Mouse (Mus musculus) CH12F3 (cell line): ENCODE data around the gene Cd52.

ENCODE experiments used
- in situ Hi-C: fragments of 300-500 bp; cut with MboI; formaldehyde crosslinking; loops from 2 replicates; pipeline ENCODE4 v1.14.3; 2020; ENCODE audit warnings: low sequenced_read_pairs

The Cd52 gene

DNA sequence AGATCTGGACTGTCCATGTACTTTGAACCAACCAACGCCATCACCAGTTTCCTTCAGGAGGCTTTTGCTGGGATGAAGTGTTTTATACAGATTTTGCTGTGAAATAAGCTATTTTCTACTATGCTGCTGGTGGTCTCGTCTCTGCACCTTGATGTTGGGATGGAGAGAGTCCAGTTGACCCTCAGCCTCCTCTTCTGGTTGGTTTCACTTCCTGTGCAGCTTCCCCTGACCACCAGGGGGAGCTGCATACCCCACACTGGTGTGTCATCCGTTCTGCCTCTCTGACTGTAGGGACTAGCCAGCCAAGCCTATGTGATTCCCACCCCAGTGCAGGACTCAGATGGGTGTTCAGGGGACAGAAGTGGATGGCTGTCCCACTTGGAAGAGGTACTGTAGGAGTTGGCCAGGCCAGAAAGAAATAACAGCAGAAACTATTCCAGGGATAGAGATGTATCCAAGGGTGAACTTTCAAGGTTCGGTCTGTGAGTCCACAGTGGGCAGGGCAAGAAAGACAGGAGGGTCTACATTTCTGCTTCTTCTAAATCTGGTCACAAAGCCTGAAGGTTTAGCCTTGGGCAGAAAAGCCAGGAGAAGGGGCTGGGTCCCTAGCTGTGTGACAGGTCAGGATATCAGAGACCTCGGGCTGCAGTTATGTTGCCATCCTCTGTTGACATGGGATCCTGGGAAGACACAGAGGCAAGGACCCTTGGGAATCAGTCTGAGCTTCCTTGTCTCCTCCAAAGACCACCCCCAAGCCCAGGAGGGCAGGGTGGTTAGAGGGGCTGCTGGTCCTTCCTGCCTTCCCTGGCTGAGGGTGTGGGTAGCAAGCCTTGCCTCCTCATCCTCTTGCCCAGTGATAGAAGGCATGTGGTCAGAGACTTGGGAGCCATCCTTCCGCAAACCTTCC, 2.2 kb downstream of the Cd52 start:
- in situ Hi-C loops, result no loop called here

DNA sequence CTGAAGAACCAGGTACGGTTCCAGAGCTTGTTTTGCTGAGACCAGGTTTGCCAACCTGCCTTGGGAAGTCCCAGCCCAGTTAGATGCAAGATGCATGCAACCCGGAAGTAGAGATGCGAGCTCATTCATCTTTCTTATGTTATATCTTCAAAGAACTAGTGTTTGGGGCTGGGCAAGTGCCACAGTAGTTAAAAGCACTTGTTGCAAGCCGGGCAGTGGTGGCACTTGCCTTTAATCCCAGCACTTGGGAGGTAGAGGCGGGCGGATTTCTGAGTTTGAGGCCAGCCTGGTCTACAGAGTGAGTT, 3.7 kb downstream of the Cd52 start:
- in situ Hi-C loops, result no loop called here

DNA sequence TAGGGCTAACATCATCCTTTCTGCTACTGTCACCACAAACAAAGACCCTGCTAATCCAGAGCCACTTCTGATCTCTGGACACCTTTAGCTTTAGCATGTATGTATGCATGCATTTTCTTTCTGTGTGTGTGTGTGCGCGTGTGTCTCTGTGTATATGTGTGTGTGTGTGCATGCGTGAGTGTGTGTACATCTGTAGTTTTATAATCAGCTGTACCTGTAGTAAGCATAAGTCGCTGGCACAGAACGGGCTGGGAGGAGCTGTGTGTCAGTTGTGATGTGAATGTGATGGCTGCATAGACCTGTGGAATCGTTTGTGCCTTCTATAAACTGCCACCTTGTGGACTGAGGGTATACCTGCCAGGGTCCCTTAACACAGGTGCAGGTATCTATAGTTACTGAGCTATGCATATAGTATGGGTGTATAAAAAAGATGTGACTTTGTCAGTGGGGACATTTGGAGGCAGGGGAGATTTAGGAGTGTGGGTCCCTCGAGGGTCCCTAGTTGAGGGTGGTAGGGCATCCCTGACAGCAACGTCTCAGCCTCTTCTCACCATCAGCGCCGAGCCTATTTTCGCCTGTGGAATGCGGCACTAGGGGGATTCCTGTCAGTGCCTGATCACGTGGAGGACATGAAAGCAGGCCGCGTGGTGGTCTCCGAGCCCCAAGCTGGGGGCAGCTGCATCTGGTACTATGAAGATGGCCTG, 4.2 kb downstream of the Cd52 start:
- in situ Hi-C loops, result no loop called here

DNA sequence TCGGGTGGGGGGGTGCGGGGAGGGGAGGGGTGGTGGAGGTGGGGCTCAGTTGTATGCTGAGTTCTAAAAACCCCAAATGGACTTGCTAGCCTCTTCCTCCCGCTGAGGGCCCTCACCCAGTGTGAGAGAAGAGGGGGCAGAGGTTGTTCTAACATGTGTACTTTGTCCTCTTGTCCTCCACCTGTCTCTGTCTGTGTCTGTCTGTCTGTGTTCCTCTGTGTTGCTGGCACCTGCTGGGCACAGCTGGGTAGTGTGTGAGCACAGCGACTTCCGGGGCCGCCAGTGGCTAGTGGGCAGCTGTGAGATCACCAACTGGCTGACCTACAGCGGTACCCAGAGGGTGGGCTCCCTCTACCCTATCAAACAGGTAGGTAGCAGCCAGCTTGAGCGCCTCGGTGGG, 5.9 kb downstream of the Cd52 start:
- in situ Hi-C loops, result no loop called here

DNA sequence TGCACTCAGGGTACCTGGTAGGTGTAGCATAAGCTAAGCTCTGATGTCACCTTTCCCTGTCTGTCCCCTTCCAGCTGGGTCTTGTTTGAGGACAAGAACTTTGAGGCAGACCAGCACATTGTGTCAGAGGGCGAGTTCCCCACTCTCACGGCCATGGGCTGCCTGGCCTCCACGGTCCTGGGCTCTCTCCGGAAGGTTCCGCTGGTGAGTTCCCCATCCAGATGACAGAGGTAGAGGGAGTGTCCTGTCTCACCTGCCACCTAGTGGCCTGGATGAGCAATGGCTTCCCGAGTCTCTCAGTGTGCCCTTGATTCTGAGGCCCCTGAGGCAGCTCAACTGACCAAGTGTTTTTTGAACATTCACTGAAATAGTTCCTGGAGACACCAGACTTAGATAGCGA, 7.5 kb downstream of the Cd52 start:
- in situ Hi-C loops, result no loop called here

DNA sequence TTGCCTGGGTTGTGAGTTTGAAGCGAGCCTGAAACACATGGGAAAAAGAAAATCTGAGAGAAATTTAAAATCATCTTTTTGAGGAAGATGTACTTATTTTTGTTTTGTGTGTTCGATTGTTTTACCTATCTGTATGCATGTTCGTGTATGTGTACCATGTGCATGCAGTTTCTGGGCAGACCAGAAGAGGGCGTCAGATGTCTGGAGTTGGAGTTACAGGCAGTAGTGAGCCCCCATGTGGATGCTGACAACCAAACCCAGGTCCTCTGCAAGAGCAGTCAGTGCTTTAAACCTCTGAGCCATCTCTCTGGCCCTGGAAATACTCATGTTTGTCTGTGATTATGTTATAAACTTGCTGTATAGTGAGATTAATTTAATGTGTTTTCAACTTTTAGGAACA, 9.9 kb downstream of the Cd52 start:
- in situ Hi-C loops, result no loop called here

DNA sequence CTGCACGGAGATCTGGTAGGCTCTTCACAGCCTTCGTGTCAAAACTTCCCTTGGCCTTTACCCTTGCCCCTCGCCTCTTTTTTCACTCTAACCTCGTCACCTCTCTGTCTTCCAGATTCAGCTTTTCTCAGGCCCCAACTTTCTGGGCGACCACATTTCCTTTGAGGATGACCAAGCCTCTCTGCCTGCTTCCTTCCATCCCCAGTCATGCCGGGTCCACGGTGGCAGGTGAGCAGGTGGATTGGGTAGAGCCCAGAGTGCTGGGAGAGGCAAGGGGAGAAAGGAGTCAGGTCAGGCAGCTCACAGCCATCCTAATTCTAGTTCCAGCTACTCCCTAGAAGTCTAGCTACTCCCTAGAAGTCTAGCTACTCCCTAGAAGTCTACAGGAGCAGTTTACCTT, 12.4 kb downstream of the Cd52 start:
- in situ Hi-C loops, result no loop called here

DNA sequence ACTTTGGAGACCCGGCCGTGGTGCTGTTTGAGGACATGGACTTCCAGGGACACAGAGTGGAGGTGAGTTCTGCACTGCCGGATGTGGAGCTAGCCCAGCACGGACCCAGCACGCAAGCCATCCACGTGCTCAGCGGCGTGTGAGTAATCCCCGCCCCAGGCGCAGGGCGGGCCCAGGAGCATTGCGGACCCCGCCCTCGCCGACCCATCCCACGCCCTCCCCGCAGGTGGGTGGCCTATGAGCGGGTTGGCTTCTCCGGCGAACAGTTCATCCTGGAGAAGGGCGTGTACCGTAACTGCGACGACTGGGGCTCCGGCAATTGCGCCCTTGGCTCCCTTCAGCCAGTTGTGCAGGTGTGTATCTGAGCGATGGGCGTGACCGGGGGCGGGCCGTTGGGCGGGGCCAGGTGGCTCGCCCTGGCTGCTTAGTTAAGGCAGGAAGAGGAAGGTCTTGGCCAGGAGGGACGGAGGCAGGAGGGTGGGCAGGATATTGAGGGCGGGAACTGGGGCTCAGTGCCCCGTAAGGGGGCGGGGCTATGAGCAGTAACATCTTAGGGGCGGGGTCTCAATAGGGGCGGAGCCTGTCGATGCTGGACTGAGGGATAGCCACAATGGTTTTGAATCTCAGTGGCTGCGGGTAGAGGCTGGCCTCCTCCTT, 13.0 kb downstream of the Cd52 start:
- in situ Hi-C loops, result no loop called here

DNA sequence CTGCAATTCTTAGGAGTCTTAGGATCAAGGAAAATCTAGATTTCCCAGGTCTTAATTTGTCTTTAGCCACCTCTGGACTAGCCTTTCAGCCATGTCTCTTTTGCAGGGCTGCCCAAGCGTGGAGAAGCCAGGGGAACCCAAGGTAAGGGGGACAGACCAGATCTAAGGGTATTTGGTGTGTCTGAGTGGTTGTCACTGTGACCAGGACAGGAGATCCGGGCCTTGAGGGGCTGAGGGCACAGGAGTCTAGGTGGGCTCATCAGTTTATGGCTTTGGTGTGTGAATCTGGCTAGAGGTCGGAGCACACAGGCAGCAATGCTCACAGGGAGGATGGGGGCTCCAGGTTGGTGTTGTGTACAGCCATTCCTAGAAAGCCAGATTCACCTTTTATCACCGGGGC, 14.2 kb downstream of the Cd52 start:
- in situ Hi-C loops, result no loop called here

DNA sequence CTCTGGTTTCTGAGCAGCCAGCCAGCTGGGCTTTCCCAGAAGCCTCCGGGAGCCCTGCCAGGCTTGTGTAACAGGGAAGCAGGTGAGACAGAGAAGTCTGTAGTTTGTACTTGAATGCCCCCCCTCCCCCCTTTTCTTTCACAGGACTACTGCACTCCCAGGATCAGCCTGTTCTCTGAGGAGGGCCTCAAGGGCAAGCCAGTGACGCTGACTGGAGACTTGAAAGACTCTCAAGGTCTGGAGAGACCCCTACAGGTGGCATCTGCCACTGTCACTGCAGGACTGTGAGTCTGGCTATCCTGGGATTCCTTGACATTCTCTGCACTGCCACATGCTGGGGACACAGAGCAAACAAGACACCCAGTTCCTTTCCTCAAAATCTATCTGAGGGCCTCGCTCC, 16.2 kb downstream of the Cd52 start:
- in situ Hi-C loops, result no loop called here

DNA sequence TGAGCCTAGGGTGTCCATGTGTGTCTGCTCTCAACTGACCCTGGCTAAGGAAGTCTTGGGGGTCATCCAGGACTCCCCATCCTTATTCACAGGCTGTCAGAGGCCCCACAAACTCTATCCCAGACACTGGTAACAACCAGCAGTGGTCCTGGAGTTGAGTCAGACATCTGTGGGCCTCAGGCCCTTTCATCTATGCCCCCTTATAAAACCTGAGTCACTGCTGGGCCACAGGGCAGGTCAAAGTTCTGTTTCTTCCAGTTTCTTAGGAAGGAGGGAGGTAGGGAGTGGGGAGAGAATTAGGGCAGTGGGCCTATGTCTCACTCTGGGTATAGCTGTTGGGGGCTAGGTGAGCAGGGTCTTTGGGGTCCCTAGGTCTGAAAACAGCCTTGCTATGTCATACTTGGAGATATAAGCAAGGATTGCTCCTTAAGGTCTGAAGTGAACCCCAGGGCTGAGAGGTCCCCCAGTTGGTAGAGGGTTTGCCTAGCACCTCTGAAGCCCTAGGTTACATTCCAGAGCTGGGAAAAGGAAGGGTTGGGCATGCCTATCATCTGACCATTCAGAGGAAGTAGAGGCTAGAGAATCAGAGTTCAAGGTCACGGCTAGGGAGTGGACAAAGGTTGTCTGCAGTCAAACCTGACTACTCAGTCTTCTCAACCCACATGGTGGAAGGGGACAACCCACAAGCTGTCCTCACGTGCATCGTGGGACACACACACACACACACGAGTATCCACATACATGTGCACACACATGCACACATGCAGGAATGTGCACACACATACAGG, 25.9 kb downstream of the Cd52 start:
- in situ Hi-C loops, result no loop called here

DNA sequence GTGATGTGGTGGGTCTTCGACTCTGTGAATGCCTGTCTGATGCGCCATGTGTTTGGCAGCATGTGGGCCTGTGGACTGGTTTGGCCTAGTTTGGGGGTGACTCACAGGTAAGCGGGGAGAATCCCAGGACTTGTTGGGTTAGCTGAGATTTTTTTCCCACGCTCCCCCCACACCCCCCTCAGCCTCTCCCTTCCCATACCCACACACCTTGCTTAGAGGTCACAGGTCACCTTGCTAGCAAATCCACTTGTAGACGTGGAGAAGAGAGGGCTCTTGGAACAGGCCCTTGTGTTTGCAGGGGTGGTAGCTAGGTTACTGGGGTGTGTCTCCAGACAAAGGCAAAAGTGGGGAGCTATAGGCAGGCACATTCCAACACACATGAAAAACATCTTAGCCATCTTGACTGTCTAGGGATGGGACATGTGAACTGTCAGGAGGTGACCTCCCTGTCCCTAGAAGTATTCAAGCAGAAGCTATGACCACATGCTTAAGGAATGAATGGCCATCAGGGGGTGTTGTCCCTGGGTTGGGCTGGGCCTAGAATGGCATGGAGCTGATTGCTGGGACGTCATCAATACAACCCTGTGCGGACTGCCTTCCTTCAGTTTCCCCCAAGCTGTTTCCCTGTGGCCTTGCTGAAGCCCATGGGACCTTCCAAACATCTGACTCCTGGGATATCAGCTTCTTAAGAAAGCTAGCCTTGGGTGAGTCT, 26.9 kb downstream of the Cd52 start:
- in situ Hi-C loops, result no loop called here

DNA sequence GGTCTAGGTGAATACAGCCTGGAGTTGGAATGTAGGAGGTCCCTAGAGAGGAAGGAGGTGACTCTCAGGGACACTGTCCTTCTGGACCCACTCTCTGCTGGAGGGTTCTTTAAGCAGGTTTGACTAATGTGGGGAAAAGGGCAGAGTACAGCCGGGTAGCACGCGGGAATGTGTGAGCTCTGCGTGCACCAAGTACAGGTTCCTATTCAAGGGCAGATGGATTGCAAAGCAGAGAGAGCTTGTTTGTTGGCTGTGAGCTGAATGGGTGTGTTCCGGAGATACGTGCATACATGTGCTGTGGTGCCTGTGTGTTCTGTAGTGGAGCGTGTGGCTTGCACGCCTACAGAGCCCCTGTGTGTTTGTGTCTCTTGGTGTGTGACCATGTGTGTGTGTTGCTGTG, 27.5 kb downstream of the Cd52 start:
- in situ Hi-C loops, result no loop called here

DNA sequence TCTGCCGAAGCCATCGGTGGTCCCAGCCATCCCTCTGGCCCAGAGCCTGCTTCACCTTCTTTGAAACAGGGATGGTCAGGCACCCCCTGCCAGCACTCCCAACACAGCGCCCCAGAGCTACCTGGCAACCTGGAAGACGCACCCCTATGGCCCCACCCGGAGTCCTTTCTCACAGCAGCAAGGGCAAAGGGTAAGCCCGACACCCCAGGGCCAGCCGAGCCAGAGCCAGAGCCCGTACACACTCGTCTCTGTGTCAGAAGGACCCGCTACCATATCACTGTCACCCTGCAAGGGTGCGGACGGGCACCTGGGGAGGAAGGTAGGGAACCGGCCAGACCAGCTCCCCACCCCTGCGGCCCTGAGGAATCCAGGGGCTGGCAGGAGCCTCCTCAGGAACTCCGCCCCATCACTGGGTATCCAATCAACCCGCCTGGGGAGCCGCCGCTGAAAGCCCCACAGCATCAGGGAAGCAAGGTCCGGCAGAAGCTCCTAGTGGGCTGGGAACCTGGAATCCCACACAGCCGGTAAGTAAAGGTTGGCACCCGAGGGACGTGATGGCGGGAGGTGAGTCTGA, 29.4 kb downstream of the Cd52 start:
- in situ Hi-C loops, result no loop called here

DNA sequence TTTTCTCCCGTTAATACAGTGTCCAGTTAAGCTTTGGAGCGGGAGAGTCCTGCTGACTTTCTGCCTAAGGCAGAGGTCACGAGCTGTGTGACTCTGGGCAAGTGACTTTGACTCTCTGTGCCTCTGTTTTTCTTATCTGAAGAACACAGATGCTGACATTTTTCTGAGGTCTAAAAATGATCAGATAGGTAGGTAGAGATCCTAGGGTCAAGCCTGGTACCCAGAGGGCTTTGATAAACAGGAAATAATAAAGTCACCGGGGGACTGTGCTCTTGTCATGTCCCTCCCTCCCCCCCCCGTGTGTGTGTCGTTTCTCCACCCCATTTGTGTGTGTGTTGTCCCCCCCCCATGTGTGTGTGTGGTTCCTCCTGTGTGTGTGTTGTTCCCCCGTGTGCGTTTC, 32.3 kb downstream of the Cd52 start:
- in situ Hi-C loops, result no loop called here

DNA sequence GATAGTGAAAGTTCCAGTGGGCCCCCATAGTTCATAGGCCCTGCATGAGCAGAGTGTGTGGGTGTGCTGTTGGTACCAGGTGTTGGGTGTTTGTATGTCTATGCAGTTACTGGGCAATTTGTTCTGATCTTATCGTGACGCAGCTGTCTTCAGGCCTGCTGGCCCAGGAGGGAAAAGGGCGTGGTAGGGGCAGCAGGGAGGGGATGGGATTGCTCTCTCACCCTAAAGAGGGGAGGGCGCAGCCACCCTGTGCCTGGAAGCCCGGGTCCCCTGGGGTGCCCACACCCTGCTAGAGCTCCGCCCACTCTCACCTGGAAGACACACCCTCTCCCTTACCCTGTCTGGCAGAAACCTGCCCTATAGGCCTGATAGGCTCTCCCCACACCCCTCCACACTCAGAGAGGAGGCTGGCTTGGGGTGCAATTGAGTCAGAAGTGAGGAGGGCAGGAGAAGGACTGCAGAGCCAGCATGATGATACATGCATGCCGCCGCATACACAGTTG, 32.9 kb downstream of the Cd52 start:
- in situ Hi-C loops, result no loop called here

DNA sequence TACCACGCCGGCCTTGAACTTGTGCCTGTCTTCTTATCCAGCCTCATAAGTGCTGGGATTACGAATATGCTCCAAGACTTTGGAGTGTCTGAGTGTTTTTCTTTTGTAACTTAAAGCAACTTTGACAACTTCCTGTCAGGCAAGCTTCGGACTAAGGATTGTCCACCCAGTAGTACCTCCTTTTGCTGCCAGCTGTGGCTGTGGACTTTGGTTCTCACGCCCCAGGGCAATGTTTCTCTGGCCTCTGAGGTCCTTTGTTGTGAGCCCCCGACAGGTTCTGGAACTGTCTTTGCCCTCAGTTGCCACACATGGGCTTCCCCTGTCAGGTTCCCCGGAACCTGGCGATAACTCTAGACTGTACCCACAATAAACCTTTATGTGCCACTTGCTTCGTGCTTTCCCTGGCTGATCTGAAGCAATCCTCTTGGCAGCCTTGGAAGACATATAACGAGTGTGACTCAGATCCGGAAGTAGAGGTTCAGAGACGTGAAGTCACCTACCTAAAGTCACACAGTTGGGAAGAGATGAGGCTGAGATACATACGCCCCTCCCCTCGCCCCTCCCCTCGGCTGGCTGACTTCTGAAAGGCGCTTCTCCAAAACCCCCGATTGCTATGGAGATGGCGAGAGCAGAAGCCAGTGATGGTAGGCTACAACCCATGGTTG, 33.6 kb downstream of the Cd52 start:
- in situ Hi-C loops, result no loop called here

DNA sequence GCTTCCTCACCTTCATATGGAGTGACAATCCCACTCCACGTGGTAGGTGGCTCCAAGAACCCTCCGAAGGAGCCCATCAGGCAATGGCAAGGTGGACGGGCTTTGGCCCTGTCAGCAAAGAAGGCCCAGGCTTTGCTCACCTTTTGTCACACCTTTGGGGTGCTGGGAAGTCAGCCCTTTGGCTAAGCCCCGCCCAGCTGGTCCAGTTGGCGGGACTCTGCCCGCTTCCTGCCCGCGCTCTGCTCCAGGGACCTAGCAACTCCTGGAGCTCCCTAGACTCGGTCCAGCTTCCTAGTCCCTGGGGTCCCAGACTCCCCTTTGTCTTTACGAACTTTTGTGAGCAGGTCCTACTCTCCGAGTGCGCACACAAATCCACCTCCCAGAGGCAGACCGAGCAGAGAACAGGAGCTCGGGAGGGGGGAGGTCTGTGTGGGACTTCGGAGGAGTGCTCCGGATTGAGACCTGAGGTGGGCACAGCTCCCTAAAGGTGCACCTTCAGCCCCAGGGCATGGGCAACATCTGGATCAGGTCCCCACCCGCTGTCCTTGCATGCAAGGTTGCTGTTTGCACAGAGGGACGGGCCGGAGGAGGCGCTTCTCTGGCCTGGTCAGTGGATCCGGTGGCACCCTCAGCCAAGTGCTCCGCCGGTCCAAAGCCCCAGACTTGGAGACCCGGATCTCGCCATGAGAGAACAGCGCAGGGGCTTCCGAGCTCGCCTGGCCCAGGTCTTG, 34.6 kb downstream of the Cd52 start, which contains the start of gene Crybg2:
TSS of gene Crybg2 (plus strand) at position 681 of the 731 bp plus-strand sequence.
- in situ Hi-C loops, result no loop called here

DNA sequence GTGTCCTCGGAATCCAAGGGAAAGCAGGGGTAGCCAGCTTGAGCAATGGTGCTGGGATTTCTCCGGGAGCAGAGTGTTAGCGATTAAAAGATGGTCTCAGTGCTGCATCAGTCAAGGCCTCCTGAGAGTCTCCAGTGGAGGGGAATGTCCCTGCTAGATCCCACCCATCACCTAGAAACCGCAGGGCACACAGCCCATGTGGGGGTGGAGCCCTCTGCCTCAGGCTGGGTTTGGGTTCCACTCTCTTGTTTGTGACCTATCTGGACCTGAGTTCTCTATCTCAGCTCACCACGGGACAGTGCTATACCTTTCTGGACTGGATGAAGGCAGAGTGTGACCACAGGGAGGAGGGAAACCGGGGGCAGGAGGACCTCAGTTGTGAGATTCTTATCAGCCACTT, 36.0 kb downstream of the Cd52 start:
- in situ Hi-C loops, result no loop called here
